Mouse (Mus musculus) frontal cortex, adult 2 months (tissue): ENCODE measurements at regions not wholly inside any gene's neighbourhood (a gene's known extent, or its start where the extent isn't known, plus 50 kb on each side); places are given as distances from the start of the nearest gene placed in this dataset.

Experiments used
- DNase-seq, 2 experiments: peaks; one replicate each; pipeline ENCODE4 v3.0.0; 2022; ENCODE audit warnings: low spot score in 1 of 2; ENCODE audit errors: extremely low spot score in 1 of 2

- DNase-seq: peak; percentile 7 to 62
Observed at GRCm38 (mm10) chr7:61615156-61615555, 731.2 kb upstream of the Ndn start.

GRCm38 (mm10) chr7:61644893-61645545 lies 701.4 kb upstream of the Ndn start:
- peak in 1 of 2 experiments; percentile 2 for DNase-seq

DNA sequence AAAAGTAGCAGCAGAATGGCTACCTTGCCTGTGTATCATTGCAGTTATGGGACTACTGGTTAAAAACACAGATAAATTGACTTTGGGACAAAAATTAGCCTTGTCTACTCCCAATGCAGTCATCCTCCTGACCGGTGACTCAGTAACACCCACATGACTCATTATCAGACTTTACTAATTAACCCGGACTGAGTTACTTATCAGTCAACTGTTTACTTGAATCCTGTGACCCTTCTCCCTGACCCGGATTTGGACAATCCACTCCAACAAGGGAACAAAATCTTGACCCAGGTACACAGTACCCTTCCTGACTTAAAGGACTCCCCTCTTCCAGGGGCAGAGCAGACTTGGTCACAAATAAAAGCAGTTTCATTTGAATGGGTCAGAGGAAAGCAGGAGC lies 688.3 kb upstream of the Ndn start:
- no peak for DNase-seq

GRCm38 (mm10) chr7:61683080-61683479 lies 663.3 kb upstream of the Ndn start:
- peak; percentile 14 to 56 for DNase-seq

- DNase-seq: no peak
Observed at GRCm38 (mm10) chr7:61685052-61685655, 661.2 kb upstream of the Ndn start.

DNA sequence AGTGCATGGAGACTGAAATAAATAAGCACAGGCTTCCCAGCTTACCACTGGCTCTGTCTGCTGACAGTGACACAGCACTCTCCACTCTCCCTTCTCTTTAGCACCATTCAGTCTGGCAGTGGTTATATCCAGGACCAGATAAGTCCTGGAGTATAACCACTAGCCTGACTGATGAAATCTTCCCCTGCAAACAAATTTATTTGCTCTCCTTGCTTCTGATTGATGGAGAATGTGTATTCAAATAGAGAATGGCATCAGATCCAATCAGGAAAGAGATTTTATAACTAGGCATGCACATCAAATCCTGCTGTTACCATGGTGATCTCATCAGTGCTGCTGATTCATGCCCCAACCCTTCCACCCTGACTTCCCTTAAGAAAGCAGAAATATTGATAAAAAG lies 620.2 kb upstream of the Ndn start:
- DNase-seq: peak; percentile 28 to 55

- DNase-seq: no peak
Observed at GRCm38 (mm10) chr7:61737511-61737910, 608.9 kb upstream of the Ndn start.

DNA sequence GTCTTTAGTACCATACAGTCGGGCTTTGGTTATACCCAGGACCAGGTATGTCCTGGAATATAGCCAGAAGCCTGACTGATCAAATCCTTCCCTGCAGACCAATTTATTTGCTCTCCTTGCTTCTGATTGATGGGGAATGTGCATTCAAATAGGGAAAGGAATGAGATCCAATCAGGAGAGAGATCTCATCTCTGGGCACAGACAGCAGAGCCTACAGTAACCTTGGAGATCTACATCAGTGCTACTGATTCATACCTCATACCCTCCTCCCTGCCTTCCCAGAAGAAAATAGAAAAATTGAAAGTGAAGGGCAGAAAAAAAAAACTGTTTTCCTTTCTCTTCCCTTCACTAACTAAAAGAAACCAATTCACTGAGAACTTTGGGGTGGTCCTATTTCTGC lies 607.0 kb upstream of the Ndn start:
- peak; percentile 37 to 66 for DNase-seq

DNA sequence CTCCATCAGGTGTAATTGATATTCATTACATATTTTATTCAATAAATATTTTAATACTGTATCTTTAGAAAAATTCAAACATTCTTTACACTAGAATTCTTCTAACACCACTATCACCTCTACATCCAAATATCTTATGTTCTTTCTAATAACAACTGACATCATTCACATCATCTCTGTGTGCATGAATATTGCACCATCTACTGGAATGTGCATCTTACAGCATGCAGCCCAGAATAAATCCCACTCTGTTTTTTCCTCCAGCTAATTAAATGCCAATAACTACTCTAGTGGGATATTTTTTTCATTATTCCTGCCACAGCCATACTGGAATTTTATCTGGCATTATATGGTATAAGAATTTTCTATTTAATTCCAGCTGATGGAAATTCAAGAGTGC lies 576.5 kb upstream of the Ndn start:
- no peak for DNase-seq

GRCm38 (mm10) chr7:61790113-61790796 lies 556.1 kb upstream of the Ndn start:
- DNase-seq: peak; percentile 19 to 55

- no peak for DNase-seq
Observed at GRCm38 (mm10) chr7:61836827-61837226, 509.5 kb upstream of the Ndn start.

DNA sequence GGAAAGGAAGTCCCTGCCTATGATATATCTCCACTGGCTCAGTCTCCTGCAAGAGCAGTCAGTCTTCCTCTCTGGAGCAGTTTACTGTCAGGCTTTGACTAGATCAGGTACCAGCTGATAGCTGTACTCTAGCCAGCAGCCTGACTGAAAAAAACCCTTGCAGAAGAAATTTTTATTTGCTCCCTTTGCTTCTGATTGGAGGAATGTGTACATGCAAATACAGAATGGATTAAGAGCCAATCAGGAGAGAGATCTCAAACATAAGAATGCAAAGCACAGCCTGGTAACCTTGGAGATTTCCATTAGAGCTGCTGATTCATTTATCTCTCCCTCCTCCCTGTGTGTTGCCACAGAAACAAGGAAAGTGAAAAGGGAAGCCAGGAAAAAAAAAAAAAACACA lies 509.1 kb upstream of the Ndn start:
- DNase-seq: peak; percentile 49 to 80

- no peak for DNase-seq
Observed at GRCm38 (mm10) chr7:61851949-61852348, 494.4 kb upstream of the Ndn start.

- DNase-seq: no peak
Observed at GRCm38 (mm10) chr7:61864517-61864916, 481.9 kb upstream of the Ndn start.

DNA sequence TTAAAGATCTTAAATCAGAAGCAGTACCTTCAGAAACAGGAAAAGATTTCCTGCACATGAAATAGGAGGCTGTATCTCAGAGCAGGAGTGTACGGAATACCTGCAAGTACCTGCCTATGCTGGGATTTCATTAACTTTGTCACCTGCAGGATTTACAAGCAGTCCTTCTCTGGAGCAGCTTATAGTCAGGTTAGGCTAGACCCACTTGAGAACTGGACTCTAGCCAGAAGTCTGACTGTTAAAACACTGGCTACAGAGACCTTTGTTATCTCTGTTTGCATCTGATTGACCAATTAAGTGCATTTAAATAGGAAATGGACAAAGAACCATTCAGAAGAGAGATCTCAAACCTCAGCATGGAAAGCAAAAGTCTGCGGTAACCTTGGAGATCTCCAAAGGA lies 480.0 kb upstream of the Ndn start:
- DNase-seq: no peak

DNA sequence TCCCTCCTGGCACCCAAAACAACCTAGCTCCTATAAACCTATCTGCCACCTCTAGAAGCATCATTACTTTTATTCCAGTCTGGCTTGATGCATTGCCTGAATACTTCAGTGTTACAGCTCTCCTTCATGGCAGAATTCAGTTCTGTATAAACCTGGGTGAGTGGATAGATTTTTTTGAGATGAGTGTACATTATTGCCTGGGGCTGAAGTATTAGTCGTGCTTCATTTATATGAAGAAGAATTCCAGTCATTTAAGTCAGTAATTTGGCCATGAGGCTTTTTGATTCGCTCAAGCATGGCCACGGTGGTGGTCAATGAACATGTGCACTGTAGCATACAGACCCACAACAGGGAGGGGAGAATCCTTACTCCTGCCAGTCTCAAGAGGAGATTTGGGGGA lies 470.1 kb upstream of the Ndn start:
- DNase-seq: no peak

DNA sequence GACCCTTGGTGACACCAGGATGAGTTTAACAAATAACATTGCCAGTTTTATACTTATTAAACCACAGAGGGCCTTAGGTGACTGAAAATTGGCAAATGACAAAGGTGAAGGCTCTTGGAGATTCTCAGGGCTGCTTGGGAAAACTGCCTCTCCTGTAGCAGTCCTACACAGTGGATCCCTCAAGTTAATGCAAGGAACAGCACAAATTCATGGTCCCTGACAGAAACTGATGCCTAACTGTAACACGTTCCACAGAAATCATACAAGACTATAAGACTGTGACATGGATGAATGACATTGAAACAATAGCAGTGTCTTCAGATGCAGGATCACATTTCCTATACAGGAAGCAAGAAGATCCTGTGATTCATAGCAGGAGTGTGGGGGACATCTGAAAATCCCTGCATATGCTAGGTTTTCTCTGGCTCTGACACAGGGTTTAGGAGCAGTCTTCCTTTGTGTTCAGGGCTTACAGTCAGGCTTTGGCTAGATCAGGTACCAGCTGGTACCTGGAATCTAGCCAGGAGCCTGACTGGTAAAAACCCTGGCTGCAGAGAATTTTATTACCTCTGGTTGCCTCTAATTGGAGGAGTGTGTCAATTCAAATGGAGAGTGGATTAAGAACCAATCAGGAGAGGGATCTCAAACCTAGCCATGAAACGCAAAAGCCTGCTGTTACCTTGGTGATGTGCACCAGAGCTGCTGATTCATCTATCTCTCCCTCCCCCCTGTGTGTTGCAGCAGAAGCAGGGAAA lies 468.9 kb upstream of the Ndn start:
- peak; percentile 69 to 78 for DNase-seq

GRCm38 (mm10) chr7:61878095-61878494 lies 468.3 kb upstream of the Ndn start:
- no peak for DNase-seq

- peak in 1 of 2 experiments; percentile 15 for DNase-seq
Observed at GRCm38 (mm10) chr7:61878585-61878984, 467.8 kb upstream of the Ndn start.
